Mouse (Mus musculus) brain, embryonic 14.5 days (tissue): ENCODE data around the gene Fras1. TPM values are rescaled to one million over a fixed set of nuclear protein-coding genes. Genes with fewer than 3 reads are reported as not detected.

Experiments
- DNase-seq: peaks from one replicate; pipeline ENCODE4 v3.0.0-alpha.2; 2011; ENCODE audit warnings: low read depth
- CTCF ChIP-seq: fragments of 200-500 bp; IDR thresholded peaks from 2 replicates; pipeline ENCODE4 v1.5.1; 2012; ENCODE audit warnings: inconsistent platforms, mild to moderate bottlenecking, moderate library complexity, borderline replicate concordance; ENCODE audit not compliant: insufficient read depth, insufficient read length; ENCODE audit errors: extremely low read depth
- POLR2A ChIP-seq: fragments of 200-500 bp; IDR thresholded peaks from 2 replicates; pipeline ENCODE4 v1.6.1; 2012; ENCODE audit warnings: mild to moderate bottlenecking, inconsistent platforms, borderline replicate concordance; ENCODE audit not compliant: poor library complexity, insufficient read depth, insufficient read length, severe bottlenecking; ENCODE audit errors: extremely low read depth
- polyA plus RNA-seq: library from polyadenylated mRNA; depleted of rRNA; stranded (reverse); fragments of >200 nt; gene quantifications from 2 replicates; pipeline ENCODE4 v1.2.3, GENCODE M21; 2012

Fras1 gene
- polyA plus RNA-seq, 1 experiment, result 5.9 TPM

DNA sequence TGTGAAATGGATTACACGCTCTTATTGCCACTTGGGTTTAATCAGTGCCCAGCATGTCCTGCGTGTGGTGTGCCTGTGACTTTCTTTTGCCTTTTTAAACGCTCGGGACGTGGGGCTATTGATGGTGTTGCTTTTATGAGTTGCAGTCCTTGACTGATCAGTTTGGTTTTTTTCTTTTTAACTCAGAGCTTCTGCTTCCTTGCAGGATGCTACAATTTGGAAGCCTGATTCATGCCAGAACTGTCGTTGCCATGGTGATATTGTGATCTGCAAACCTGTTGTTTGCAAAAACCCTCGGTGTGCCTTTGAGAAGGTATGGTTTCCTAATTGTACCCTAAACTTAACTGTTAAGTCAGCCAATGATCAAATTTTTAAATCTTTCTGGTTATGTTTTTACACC is 154.5 kb downstream of the Fras1 start:
- no peak for TF ChIP-seq CTCF
- DNase-seq, result peak; percentile 27

DNA sequence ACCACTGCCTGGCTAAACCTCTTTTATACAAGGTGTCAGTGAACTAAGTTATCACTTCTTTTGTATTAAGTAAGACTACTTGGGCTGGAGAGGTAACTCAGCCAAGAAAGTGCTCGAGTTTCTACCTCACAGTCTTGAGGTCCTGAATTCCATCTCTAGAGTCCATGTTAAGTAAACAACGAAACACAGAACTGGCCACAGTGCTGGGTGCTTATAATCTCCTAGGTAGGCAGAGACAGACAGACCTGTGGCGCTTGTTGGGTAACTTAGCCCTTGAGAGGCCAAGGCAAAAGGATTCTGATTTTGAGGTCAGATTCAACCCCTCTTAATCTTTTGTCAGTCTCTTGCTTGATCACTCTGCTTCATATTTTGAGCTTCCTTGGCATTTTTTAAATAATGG is 156.8 kb downstream of the Fras1 start:
- TF ChIP-seq CTCF (no peak), POLR2A (no peak)

DNA sequence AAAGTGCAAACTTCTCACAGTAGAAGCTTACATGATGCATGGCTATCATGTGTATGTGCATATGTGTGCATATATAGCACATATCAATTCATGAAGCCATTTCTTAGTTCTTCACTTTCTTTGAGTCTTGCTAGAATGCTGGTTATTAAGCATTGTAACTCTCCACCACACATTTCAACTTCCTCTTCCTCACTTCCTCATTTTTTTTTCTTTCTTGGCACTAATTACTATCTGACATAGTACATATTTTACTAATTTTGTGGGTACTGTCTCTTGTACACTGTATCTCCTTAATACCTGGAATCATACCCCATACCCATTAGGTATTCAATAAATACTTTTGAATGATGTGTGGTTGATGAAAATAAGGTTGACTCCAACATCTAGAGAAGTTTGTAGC is 158.2 kb downstream of the Fras1 start:
- no peak for DNase-seq
- TF ChIP-seq POLR2A (no peak), CTCF (no peak)

More for the DNA sequence above, 156.8 kb downstream of the Fras1 start:
- DNase-seq, result no peak

DNA sequence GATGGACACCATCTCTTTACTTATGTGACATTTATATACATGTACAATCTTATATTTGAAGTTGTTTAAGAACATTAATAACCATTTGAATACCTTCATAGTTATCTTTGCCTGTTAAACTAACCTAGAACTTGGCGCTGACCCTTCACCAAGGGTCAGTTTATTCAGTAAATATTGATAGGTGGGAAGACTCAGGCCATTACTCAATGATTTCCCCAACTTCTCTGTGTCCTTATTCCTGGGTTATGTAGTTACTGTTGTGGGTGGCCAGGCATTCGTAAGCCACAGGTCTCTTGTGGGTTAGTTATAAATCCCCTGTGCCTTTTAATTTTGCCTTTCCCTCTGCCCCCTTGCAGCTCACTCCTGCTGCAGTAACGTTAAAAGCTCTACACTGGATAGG is 162.8 kb downstream of the Fras1 start:
- no peak for TF ChIP-seq POLR2A
- no peak for TF ChIP-seq CTCF
- DNase-seq, result no peak

DNA sequence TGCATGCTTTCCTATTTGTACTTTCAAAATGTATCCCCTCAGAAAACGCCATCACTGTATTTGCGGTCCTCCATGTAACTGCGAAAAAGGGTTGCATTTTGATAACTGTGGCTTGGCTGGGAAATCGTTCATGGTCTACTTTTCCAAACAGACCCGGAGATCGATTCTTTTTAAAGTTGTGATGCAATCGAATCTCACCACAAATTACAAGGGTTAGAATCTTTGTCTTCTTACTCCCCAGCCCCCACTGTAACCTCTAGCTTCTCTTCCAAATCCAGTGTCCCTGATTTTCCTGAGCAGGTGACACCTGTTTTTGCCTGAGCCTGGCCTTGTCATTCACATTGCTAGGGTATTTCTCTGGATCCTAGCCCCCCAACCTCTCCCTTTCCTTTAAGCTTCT is 163.2 kb downstream of the Fras1 start:
- no peak for TF ChIP-seq CTCF
- no peak for TF ChIP-seq POLR2A
- DNase-seq, result no peak

DNA sequence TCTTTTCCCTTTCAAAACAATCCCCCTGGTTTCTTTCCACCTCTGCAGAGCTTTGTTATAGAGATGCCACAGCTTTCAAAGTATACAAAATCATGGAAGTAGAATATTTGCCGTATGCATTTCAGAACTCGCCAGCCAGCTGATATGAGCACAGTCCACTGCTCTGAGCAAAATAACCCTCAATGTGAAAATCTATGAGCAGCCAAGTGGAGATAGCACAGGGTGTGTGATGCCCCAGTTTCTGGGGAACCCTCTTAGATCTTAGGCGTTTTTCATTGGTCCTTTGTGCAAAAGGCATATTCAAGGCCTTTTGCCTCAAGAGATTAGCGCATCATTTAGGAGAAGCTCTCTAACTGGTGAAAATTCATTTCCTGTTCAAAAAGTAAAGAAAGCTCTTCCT is 170.4 kb downstream of the Fras1 start:
- TF ChIP-seq POLR2A, result no peak
- TF ChIP-seq CTCF, result no peak
- no peak for DNase-seq

DNA sequence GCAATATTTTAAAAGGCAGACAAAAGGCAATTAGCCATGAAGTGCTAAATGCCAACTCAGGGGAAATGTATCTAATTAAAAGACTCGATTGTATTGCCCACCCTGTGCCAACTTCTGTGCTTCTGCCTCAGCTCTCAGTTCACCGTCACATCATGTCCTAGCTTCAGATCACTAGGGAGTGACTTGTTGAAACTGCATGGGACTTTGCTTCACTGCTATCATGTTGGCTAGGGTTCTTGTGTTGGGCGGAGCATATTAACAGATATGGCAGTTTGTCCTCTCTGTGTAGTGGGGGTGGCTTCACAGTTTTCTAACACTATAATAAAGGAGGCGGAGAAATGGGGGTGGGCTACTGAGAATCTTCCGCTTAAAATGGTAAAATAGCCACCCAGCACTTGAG is 172.2 kb downstream of the Fras1 start:
- no peak for DNase-seq
- no peak for TF ChIP-seq CTCF
- no peak for TF ChIP-seq POLR2A

DNA sequence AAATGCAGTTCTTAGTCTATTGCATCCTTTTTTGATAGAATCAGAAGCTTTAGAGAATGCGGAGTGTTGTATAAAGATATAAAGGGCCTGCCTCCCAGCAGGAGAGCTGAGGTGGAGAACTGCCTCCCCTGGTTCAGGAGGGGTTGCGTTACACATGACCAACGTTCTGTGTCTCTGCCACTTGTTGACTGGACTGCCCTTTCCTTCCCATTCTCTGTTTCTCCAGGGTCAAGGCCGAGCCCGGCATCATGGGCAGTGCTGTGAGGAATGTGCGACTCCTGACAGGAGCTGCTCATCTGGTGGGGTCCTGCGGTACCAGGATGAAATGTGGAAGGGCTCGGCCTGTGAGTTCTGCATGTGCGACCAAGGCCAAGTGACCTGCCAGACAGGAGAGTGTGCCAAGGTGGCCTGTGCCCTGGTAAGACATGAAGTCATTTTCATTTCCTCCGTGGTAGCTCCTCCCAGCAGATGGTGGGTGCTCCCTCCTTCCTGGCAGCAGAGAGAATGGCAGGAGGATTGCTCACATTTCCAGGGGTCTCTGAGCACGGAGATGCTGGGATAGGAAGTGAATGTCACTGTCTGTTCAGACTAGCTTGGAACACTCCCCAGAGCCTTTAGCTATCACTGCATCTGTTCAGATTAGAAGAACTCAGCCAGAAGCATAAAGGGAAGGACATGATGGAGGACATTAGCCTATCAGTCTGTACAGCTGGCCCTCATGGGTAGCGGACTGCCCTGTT is 181.4 kb downstream of the Fras1 start:
- DNase-seq, result peak; percentile 5
- no peak for TF ChIP-seq CTCF
- TF ChIP-seq POLR2A, result no peak

DNA sequence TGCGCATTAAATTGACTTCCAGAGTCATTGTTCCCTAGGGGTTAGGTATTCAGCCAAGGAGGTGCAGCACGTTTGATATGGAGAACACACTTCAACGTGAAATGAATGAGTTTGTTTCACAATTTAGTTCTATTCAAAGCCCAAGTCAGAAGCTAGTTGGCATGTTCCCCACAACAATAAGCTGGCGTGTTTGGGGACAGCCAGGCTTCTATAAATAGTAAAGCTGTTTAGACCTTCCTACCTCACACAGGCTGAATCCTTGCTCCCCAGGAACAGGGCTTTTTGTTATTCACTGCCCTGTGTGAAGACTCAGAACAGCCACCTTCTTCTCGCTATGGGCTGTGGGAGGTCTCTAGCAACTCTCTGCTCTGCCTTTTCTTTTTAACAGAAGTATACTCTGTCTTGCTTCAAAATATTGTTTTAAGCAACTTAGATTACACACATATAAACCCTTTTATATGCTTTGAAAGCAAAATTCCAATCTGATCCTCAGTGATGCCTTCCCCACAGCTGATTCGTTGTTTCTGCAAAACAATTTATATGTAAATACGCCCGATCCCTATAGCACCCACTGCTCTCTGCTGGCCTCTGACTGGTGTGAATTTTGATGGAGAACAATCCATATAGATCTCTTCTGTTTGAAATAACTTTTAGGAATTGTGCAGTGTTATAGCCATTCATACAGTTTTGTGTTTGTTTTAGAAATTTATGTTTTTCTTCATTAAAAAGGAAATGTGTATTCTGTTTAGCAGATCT is 184.5 kb downstream of the Fras1 start:
- DNase-seq, result peak; percentile 30
- TF ChIP-seq CTCF, result no peak
- TF ChIP-seq POLR2A, result no peak

DNA sequence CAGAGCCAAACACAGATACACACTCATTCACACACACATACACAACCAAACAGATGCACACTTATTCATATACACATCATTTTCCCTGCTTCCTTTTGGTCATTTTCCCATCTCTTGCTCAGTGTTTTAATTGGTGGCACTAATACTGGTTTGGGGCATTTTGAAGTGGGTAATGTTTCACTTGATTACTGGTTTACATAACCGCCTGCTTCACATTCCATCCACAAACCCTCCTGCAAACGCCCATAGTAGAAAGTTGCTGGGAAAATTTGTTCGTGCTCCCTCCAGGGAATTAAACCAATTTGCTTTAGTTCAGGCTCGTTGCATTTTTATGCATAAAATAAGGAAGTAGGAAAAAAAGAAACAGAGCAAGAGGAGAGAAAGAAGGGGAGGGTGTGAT is 200.8 kb downstream of the Fras1 start:
- TF ChIP-seq POLR2A (no peak), CTCF (no peak)
- DNase-seq, result peak; percentile 12

DNA sequence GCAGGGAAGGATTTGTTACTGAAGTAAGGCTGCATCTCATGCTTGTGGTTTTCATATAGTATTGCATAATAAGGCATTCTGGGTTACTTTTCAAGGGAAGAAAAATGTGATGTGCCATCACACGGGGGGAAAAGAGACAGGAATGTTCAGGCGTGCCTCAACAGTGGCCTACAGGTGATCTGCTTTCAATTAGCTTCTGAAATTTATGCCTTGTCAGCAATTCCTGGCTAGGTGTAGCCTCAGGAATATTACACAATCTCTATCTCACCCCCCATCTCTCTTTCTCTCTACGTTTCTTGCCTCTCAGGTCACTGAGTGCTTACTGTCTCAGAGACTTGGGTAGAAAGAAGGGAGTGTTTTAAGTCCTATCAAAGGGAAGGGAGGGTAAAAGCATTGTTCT is 204.9 kb downstream of the Fras1 start:
- TF ChIP-seq POLR2A (no peak), CTCF (no peak)
- no peak for DNase-seq

DNA sequence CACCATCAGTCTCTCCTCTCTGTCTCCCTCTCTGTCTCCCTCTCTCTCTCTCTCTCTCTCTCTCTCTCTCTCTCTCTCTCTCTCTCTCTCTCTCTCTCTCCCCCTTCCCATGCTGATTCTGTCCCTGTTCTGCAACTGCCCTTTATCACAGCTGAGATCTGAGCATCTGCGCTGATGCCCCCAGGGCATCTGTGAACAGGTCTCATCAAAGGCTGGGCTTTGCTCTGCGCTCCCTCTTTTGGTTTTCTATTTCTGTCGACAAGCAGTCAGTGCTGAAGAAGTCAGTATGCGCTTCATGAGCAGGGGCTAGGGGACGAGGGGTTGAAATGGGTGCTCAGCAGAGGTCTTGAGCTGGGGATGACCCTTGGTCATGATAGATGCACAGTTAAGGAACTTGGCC is 206.2 kb downstream of the Fras1 start:
- DNase-seq, result peak; percentile 45
- no peak for TF ChIP-seq CTCF
- no peak for TF ChIP-seq POLR2A
